Mouse (Mus musculus) myocyte (in vitro differentiated cells): ENCODE measurements around the gene Arid1a. TPM values are rescaled to one million over a fixed set of nuclear protein-coding genes. Genes with fewer than 3 reads are reported as not detected.

Experiments
- H3K27me3 ChIP-seq: one replicate; pipeline ENCODE4 v1.6.1; 2011; ENCODE audit not compliant: control insufficient read depth, insufficient read depth, insufficient read length
- H3K36me3 ChIP-seq: one replicate; pipeline ENCODE4 v1.6.1; 2011; ENCODE audit not compliant: control insufficient read depth, insufficient read depth
- H3K4me2 ChIP-seq: one replicate; pipeline ENCODE4 v1.6.1; 2011; ENCODE audit warnings: low read depth, control low read depth
- H3K4me3 ChIP-seq: one replicate; pipeline ENCODE4 v1.5.1; 2011; ENCODE audit warnings: mild to moderate bottlenecking, control low read depth, moderate library complexity
- H3K79me2 ChIP-seq: one replicate; pipeline ENCODE4 v1.6.1; 2011; ENCODE audit not compliant: control insufficient read depth, insufficient read depth
- H3ac ChIP-seq: one replicate; pipeline ENCODE4 v1.6.1; 2011; ENCODE audit not compliant: control insufficient read depth, insufficient read length
- CEBPB ChIP-seq: IDR thresholded peaks from 2 replicates; pipeline ENCODE4 v1.6.1; 2011; ENCODE audit warnings: mild to moderate bottlenecking, moderate library complexity; ENCODE audit not compliant: poor library complexity, insufficient read depth, severe bottlenecking
- E2F4 ChIP-seq: IDR thresholded peaks from one replicate; pipeline ENCODE4 v1.6.1; 2011; ENCODE audit warnings: mild to moderate bottlenecking, control low read depth, moderate library complexity; ENCODE audit not compliant: insufficient read depth
- MAX ChIP-seq: IDR thresholded peaks from one replicate; pipeline ENCODE4 v1.6.1; 2011; ENCODE audit warnings: low read depth, mild to moderate bottlenecking, control low read depth
- MYOD1 ChIP-seq, 3 experiments: IDR thresholded peaks; one replicate each; pipeline ENCODE4 v1.6.1; 2011; ENCODE audit warnings: control low read depth in 2 of 3, low read depth in 2 of 3, mild to moderate bottlenecking in 2 of 3, moderate library complexity in 1 of 3; ENCODE audit not compliant: insufficient read length in 2 of 3, control insufficient read depth in 1 of 3
- MYOG ChIP-seq, 3 experiments: IDR thresholded peaks; one replicate each; pipeline ENCODE4 v1.6.1; 2011; ENCODE audit warnings: control low read depth in 2 of 3, low read depth in 2 of 3, mild to moderate bottlenecking in 2 of 3; ENCODE audit not compliant: insufficient read length in 2 of 3, control insufficient read depth in 1 of 3, insufficient read depth in 1 of 3
- POLR2A ChIP-seq: IDR thresholded peaks from one replicate; pipeline ENCODE4 v1.6.1; 2011; ENCODE audit warnings: low read depth, mild to moderate bottlenecking, control low read depth, moderate library complexity; ENCODE audit not compliant: insufficient read length
- POLR2AphosphoS2 ChIP-seq: IDR thresholded peaks from one replicate; pipeline ENCODE4 v1.6.1; 2011; ENCODE audit warnings: low read depth, control low read depth; ENCODE audit not compliant: insufficient read length
- REST ChIP-seq: IDR thresholded peaks from one replicate; pipeline ENCODE4 v1.6.1; 2011; ENCODE audit warnings: mild to moderate bottlenecking, control low read depth, moderate library complexity; ENCODE audit not compliant: insufficient read depth, insufficient read length
- SRF ChIP-seq: IDR thresholded peaks from one replicate; pipeline ENCODE4 v1.6.1; 2011; ENCODE audit warnings: low read depth; ENCODE audit not compliant: control insufficient read depth, insufficient read length
- TCF12 ChIP-seq: IDR thresholded peaks from one replicate; pipeline ENCODE4 v1.6.1; 2011; ENCODE audit warnings: mild to moderate bottlenecking, control low read depth; ENCODE audit not compliant: poor library complexity, insufficient read depth, severe bottlenecking
- TCF3 ChIP-seq: IDR thresholded peaks from one replicate; pipeline ENCODE4 v1.6.1; 2011; ENCODE audit warnings: low read depth, control low read depth; ENCODE audit not compliant: insufficient read length
- USF1 ChIP-seq: IDR thresholded peaks from one replicate; pipeline ENCODE4 v1.6.1; 2011; ENCODE audit warnings: low read depth, mild to moderate bottlenecking, control low read depth, moderate library complexity
- polyA plus RNA-seq: library from polyadenylated mRNA; unstranded; fragments of >200 nt; fragmentation: generic; extraction: Trizol; gene quantifications from one replicate; pipeline ENCODE4 v1.2.1, GENCODE M21; 2012; ENCODE audit warnings: missing spikeins

Arid1a gene
- polyA plus RNA-seq, 1 experiment, result 23.2 TPM

DNA sequence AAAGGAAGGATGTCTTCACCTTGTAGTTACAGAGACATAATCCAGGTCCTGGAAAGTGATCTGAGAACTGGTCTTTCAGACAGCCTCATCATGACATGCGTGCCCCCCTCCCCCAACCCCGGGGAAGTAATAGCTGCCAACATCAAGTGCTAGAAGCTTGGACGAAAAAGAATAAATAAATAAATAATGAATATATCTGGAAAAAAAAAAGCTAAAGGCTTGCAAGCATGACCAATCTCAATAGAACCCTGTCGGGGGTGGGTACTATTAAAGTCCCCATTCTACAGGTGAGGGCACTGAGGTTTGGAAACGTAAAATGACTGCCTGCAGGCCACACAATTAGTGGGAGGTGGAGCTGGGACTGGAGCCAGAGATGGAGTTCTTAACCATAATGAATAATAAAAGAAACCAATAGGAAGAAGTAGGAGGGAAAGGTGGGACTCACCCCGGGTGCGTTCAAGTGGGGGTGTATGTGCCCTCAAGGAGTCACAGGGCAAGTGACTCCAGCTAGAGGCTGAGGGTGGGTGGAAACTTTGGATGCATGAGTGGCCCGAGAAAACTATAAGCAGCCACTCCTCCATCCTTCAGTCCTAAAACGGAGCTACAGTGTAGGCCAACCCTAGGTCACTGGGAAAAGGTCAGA is 124.7 kb downstream of the Arid1a start:
- Histone ChIP-seq H3K36me3 (no peaks in the 10 kb centered on the region), H3K79me2 (peaks cover 33% of the 10 kb centered on the region), H3K27me3 (no peaks in the 10 kb centered on the region), H3K4me3 (peak overlapping the region; percentile 46), H3K4me2 (peak overlapping the region; percentile 91), H3ac (no peak overlapping the region)
- TF ChIP-seq REST (no peak), SRF (no peak), CEBPB (no peak), POLR2AphosphoS2 (no peak), MYOG (IDR thresholded peaks at IDR 0.05; ENCODE audit: control insufficient read depth in 1 of 3, insufficient read depth in 1 of 3, insufficient read length in 2 of 3, low read depth in 2 of 3) (no peak), POLR2A (no peak), MYOD1 (IDR thresholded peaks at IDR 0.05; ENCODE audit: control insufficient read depth in 1 of 3, insufficient read length in 2 of 3, low read depth in 2 of 3) (no peak), E2F4 (no peak), MAX (no peak), TCF12 (no peak), TCF3 (no peak)

DNA sequence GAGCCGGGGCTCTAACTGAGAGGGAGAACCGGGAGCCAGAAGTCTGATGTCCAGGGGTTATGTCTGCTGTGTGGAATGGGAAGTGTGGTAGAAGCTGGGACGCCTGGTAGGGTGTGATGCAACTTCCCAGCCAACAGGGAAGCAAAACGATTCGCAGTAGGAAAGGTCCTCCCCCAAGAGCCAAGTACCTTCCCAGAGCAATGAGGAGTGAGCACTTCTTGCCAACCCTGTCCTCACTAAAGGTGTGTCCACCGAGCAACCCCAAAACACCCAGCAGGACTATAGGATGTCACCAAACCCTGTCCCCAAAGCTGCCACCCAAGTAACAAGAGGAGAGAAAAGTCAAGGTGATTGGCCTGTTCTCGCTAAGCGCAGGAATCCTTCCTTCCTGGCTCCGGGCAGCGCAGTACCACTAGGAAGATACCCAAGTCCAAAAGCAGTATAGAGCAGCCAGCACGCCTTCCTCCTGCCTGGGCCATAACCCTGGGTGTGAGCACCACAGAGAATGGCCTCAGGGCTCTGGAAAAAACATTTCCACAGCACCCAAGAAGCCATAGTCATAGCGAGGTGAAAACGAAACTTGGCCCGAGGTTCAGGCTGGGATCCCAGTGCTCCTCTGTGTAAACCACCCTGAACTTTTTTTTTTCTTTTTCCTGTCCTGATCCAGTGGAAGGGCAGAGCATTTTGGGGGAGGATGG is 125.3 kb downstream of the Arid1a start:
- Histone ChIP-seq H3K4me2 (peak overlapping the region; percentile 91), H3K27me3 (no peaks in the 10 kb centered on the region), H3K4me3 (peak overlapping the region; percentile 46), H3K79me2 (peaks cover 33% of the 10 kb centered on the region), H3K36me3 (no peaks in the 10 kb centered on the region), H3ac (no peak overlapping the region)
- TF ChIP-seq MYOG (IDR thresholded peaks at IDR 0.05; ENCODE audit: control insufficient read depth in 1 of 3, insufficient read depth in 1 of 3, insufficient read length in 2 of 3, low read depth in 2 of 3), result no peak

DNA sequence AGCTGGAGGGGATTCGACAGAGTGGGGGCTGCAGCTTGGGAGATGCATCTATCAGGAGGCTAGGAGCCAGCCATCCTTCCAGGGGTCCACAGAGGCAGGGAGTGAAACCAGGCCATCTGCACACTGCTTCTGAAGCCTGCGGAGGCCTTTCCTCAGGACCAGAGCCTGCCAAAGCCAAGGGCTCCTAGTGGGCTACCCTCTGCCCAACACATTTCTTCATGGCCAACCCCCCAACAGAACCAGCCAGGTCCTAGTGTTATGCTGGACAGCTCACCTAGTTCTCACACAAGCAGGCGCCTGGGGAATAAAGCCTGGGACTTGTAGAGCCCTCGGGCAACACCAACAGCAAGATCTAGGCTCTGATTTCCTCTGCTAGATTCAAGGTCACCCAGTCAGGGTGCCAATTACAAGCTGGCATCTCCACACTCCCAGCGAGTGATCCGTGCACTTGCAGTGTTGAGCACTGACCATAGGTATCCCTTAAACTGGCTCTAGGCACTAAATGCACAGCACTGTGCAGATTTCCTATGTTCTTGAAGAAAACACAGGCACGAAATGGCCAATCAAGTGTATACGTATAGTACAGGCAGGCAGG is 126.1 kb downstream of the Arid1a start:
- TF ChIP-seq MAX (no peak), POLR2A (no peak), POLR2AphosphoS2 (no peak), USF1 (no peak), TCF12 (no peak), E2F4 (no peak), TCF3 (no peak), MYOD1 (IDR thresholded peaks at IDR 0.05; ENCODE audit: control insufficient read depth in 1 of 3, insufficient read length in 2 of 3, low read depth in 2 of 3) (no peak), MYOG (IDR thresholded peaks at IDR 0.05; ENCODE audit: control insufficient read depth in 1 of 3, insufficient read depth in 1 of 3, insufficient read length in 2 of 3, low read depth in 2 of 3) (no peak), CEBPB (no peak), REST (no peak)
- no peak overlapping the region for H3ac ChIP-seq
- H3K27me3 ChIP-seq, result no peaks in the 10 kb centered on the region
- no peak overlapping the region for H3K4me3 ChIP-seq
- no peak overlapping the region for H3K4me2 ChIP-seq
- peaks cover 33% of the 10 kb centered on the region for H3K79me2 ChIP-seq
- no peaks in the 10 kb centered on the region for H3K36me3 ChIP-seq

DNA sequence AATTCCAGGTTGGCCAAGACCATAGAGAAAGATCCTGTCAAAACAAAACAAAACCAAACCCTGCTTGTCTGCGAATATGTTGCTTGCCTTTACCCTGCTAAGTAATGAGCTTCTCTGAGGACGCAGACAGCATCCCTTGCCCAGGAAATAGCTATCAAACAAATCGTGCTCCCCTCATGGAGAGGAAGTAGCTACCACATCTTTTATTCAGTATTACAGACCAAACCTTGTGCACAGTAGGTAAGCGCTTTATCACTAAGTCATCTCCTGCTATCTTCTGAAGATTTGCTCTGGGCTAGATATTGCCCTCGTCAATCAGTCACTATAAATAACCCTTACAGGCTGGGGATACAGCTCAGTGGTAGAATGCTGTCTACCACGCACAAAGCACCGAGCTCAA is 127.4 kb downstream of the Arid1a start:
- H3K4me3 ChIP-seq, result no peak overlapping the region
- no peak overlapping the region for H3ac ChIP-seq
- H3K4me2 ChIP-seq, result no peak overlapping the region
- H3K79me2 ChIP-seq, result peaks cover 33% of the 10 kb centered on the region
- H3K27me3 ChIP-seq, result no peaks in the 10 kb centered on the region
- H3K36me3 ChIP-seq, result no peaks in the 10 kb centered on the region
- TF ChIP-seq USF1, result no peak
- TF ChIP-seq POLR2AphosphoS2, result no peak
- TF ChIP-seq REST, result no peak
- no peak for TF ChIP-seq SRF
- no peak for TF ChIP-seq MAX
- TF ChIP-seq TCF3, result no peak
- no peak for TF ChIP-seq TCF12
- TF ChIP-seq POLR2A, result no peak
- TF ChIP-seq MYOG (IDR thresholded peaks at IDR 0.05; ENCODE audit: control insufficient read depth in 1 of 3, insufficient read depth in 1 of 3, insufficient read length in 2 of 3, low read depth in 2 of 3), result no peak
- no peak for TF ChIP-seq E2F4
- no peak for TF ChIP-seq CEBPB
- TF ChIP-seq MYOD1 (IDR thresholded peaks at IDR 0.05; ENCODE audit: control insufficient read depth in 1 of 3, insufficient read length in 2 of 3, low read depth in 2 of 3), result no peak

Other genes starting within 250 kb of the Arid1a start
- 0.01 TPM for gene Kdf1, start 237.8 kb downstream of the Arid1a start, polyA plus RNA-seq
- 130 TPM for gene Nudc, start 210.8 kb downstream of the Arid1a start, polyA plus RNA-seq
- gene Nr0b2, start 203.4 kb downstream of the Arid1a start, polyA plus RNA-seq, result not detected
- 4.1 TPM for gene Gpatch3, start 182.0 kb downstream of the Arid1a start, polyA plus RNA-seq
- gene Gpn2, start 172.4 kb downstream of the Arid1a start, polyA plus RNA-seq, result 32.2 TPM
- gene Sfn, start 154.6 kb downstream of the Arid1a start, polyA plus RNA-seq, result 0.56 TPM
- gene Zdhhc18, start 106.6 kb downstream of the Arid1a start, polyA plus RNA-seq, result 14.3 TPM
- 9.8 TPM for gene Pigv, start 84.1 kb downstream of the Arid1a start, polyA plus RNA-seq
- gene Rps6ka1, start 131.0 kb upstream of the Arid1a start, polyA plus RNA-seq, result 1.7 TPM
- 108 TPM for gene Hmgn2, start 211.9 kb upstream of the Arid1a start, polyA plus RNA-seq
- gene Dhdds, start 244.1 kb upstream of the Arid1a start, polyA plus RNA-seq, result 30.5 TPM